Comparison of ENCODE assay signal across 8 mouse cellular contexts in genomic region chr6:70792644-70793043, GRCm38 (mm10). TPM values are rescaled to one million over a fixed set of nuclear protein-coding genes. Genes with fewer than 3 reads are reported as not detected.
DNase-seq lines count a peak whose midpoint lies in the region; ATAC-seq and TF ChIP-seq lines count a peak whose summit lies in the region.

No protein-coding gene starts in this region.

- no peaks in the 10 kb centered on the region for H3K27me3 ChIP-seq in intestine, postnatal 0 days (replicated peaks; ENCODE audit: control insufficient read depth, insufficient read depth, low read length)
- H3K27me3 ChIP-seq in midbrain, embryonic 15.5 days (replicated peaks), result no peaks in the 10 kb centered on the region

- DNase-seq in cerebellum, postnatal 14 days, result no peak
- DNase-seq in 3T3-L1 (ENCODE audit: low read depth, low spot score), result peak; percentile 26
- no peak for DNase-seq in gastrocnemius, adult 18-20 months (ENCODE audit: low spot score)
- no peak for DNase-seq in right cerebral cortex, adult 18-20 months

- no peak for TF ChIP-seq CTCF in embryonic fibroblast, embryonic 13.5 days (IDR thresholded peaks at IDR 0.05; ENCODE audit: borderline replicate concordance, insufficient read depth, low read length)
- TF ChIP-seq CTCF in intestine, postnatal 0 days (IDR thresholded peaks at IDR 0.05; ENCODE audit: low read depth), result no peak

- H3K9ac ChIP-seq in intestine, postnatal 0 days (ENCODE audit: low read depth, low read length), result peak overlapping the region; percentile 76; the same call in 1 of the 2 replicates
- peak overlapping the region; percentile 44 for H3K9ac ChIP-seq in midbrain, embryonic 15.5 days

- H3K27ac ChIP-seq in embryonic fibroblast, embryonic 13.5 days (ENCODE audit: insufficient read depth, low read length), result no peak overlapping the region
- peak overlapping the region; percentile 41; the same call in 1 of the 2 replicates for H3K27ac ChIP-seq in intestine, postnatal 0 days (ENCODE audit: low read depth, low read length)
- no peak overlapping the region for H3K27ac ChIP-seq in midbrain, embryonic 15.5 days

- H3K4me3 ChIP-seq in embryonic fibroblast, embryonic 13.5 days (ENCODE audit: insufficient read depth, low read length), result peak overlapping the region; percentile 70
- H3K4me3 ChIP-seq in intestine, postnatal 0 days (ENCODE audit: low read depth, low read length), result peak overlapping the region; percentile 78
- peak overlapping the region; percentile 85 for H3K4me3 ChIP-seq in midbrain, embryonic 15.5 days

- no peak; the same call in 1 of the 2 replicates for TF ChIP-seq POLR2A in embryonic fibroblast, embryonic 13.5 days (IDR thresholded peaks at IDR 0.05; ENCODE audit: low read depth, low read length)

- WGBS in intestine, postnatal 0 days, result 38% methylated on average over 8 of the region's 8 CpGs
- WGBS in midbrain, embryonic 15.5 days, result 36% methylated on average over 8 of the region's 8 CpGs

- H3K36me3 ChIP-seq in intestine, postnatal 0 days (ENCODE audit: control insufficient read depth, insufficient read depth), result no peaks in the 10 kb centered on the region
- H3K36me3 ChIP-seq in midbrain, embryonic 15.5 days (replicated peaks), result no peaks in the 10 kb centered on the region

- peak overlapping the region; percentile 89 for H3K4me2 ChIP-seq in intestine, postnatal 0 days (replicated peaks; ENCODE audit: low read depth)
- H3K4me2 ChIP-seq in midbrain, embryonic 15.5 days, result peak overlapping the region; percentile 81

- no peaks in the 10 kb centered on the region for H3K9me3 ChIP-seq in intestine, postnatal 0 days (ENCODE audit: control insufficient read depth)
- no peaks in the 10 kb centered on the region for H3K9me3 ChIP-seq in midbrain, embryonic 15.5 days

- 0 out of 2 replicates have a peak, but pooled peaks have one; percentile 0 for ATAC-seq in cerebellum, adult (ENCODE audit: insufficient number of reproducible peaks, low FRiP score, low TSS enrichment)
- ATAC-seq in intestine, postnatal 0 days, result 0 out of 2 replicates have a peak, but pooled peaks have one; percentile 2
- ATAC-seq in midbrain, embryonic 15.5 days (replicated peaks), result peak; percentile 38

- H3K4me1 ChIP-seq in embryonic fibroblast, embryonic 13.5 days (ENCODE audit: control insufficient read depth, insufficient read depth, low read length), result no peaks in the 10 kb centered on the region
- H3K4me1 ChIP-seq in intestine, postnatal 0 days (replicated peaks; ENCODE audit: control insufficient read depth, insufficient read depth, low read length), result peaks cover 5% of the 10 kb centered on the region; the same call in 1 of the 2 replicates
- peaks cover 19% of the 10 kb centered on the region for H3K4me1 ChIP-seq in midbrain, embryonic 15.5 days

RNA-seq across cellular contexts. Expression of gene Rpia, which starts 0.6 kb away (rescaled TPM):
- 7.8 TPM in 2 replicates for polyA plus RNA-seq in embryonic fibroblast, embryonic 13.5 days (2011; ENCODE audit: insufficient read length, low read depth, missing spikeins)
- 6.4 and 9.5 TPM in 2 replicates for polyA plus RNA-seq in intestine, postnatal 0 days (2015; fragmentation: Nextera tagmentation; extraction: Ambion mirVana)
- 2.6 and 3.0 TPM in 2 replicates for polyA plus RNA-seq in midbrain, embryonic 15.5 days (2015; fragmentation: Nextera tagmentation; extraction: Ambion mirVana)
- 10 to 100 TPM; 15.8 to 16.0 TPM for total RNA-seq in gastrocnemius, adult 18-20 months (2021)

RNA-seq across cellular contexts. Expression of gene Eif2ak3, which starts 51.7 kb away (rescaled TPM):
- polyA plus RNA-seq in embryonic fibroblast, embryonic 13.5 days (2011; ENCODE audit: insufficient read length, low read depth, missing spikeins), result 21.7 and 23.8 TPM in 2 replicates
- 8.4 and 9.6 TPM in 2 replicates for polyA plus RNA-seq in intestine, postnatal 0 days (2015; fragmentation: Nextera tagmentation; extraction: Ambion mirVana)
- polyA plus RNA-seq in midbrain, embryonic 15.5 days (2015; fragmentation: Nextera tagmentation; extraction: Ambion mirVana), result 14.1 and 14.6 TPM in 2 replicates
- total RNA-seq in gastrocnemius, adult 18-20 months (2021), result 1 to 10 TPM; 2.7 to 3.9 TPM
